Mouse (Mus musculus) T-helper 17 cell (primary cell): ENCODE measurements around the gene Cfap65.

Source experiments
- in situ Hi-C, 2 experiments: fragments of 300-600 bp; cut with MboI, MseI; formaldehyde crosslinking; loops; 1 replicate in 1 of 2; 2 replicates in 1 of 2; pipeline ENCODE4 v1.15.1; 2025; ENCODE audit warnings: high pct_unique_total_duplicates in 2 of 2

Cfap65 gene

DNA sequence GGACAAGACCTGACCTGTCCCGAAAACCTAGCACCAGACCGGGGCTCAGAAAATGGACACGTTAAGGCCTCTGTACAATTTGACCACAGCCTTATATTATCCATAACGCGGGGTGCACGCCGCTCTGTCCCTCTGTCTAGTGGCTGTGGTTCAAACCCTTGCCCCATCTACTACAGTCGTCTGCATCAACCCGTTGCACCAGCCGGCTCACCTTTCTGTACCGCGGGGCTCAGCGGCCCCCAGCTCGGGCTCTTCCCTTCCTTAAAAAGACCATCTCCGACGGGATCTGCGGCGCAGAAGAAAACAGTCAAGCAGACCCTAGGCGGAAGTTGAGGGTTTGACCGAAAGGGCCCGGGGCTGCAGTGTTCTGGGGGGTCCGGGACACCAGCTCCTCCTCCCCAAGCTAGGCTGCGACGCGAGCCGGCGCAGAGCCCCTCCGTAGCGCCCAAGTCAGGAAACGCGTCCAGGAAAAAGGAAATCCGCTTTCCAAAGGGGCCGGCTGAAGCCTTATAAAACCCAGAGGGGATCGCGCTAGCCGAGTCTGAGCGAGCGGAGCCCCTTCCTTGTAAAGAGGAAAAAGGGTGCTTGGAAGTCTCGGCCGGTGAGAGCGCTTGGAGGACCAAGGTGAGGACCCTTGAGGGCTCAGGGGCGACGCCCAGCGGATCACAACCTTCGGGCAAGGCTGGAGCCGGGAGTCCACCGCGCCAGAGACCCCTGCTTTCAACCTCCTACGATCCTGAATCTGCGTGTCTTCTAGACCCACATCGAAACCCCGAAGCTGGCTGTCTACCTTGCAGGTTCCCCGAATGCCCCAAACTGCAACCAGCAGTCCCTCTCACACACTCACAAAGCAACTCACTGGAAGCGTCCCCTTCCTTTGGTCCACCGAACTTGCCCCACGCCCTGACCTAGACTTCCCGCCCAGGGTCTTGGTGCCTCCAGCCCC lies 50.9 kb downstream of the Cfap65 start:
- in situ Hi-C loops = no loop called here

DNA sequence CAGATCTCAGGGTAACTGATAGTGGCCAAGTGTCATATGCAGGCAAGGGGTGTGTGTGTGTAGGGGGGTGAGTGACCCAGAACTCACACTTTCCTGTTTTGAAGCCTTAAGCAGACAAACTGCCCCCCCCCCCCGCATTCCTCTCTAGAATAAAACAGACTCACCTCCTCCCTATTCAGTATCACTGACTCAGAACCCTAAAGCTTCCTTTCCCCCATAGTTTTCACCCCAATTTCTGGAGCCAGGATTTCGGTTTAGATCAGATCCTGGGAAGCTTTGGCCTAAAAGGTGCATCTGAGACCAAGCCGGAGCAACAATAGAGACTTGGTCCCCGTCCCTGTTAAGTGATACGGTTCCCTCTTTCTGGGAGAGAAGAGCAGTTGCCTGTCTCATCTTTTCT lies 52.0 kb downstream of the Cfap65 start:
- in situ Hi-C loops = no loop called here

DNA sequence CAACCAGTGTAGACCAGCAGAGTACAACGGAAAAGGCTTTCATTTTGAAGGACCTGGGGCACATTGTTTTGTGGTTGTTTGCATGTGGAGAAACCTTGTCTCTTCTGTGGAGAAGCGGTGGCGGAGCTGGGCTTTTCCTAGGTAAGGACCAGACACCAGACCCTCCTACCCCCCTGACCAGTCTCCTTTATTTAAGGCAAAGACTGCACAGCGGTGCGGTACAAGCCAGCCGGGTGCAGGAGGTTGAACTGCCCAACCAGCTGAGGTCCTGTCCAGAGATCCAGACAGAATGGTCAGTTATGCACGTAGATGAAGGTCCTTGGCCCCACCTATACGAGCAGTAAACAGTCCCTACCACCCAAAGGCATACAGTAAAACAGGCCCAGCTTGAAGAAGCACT lies 52.6 kb downstream of the Cfap65 start:
- in situ Hi-C loops = no loop called here

DNA sequence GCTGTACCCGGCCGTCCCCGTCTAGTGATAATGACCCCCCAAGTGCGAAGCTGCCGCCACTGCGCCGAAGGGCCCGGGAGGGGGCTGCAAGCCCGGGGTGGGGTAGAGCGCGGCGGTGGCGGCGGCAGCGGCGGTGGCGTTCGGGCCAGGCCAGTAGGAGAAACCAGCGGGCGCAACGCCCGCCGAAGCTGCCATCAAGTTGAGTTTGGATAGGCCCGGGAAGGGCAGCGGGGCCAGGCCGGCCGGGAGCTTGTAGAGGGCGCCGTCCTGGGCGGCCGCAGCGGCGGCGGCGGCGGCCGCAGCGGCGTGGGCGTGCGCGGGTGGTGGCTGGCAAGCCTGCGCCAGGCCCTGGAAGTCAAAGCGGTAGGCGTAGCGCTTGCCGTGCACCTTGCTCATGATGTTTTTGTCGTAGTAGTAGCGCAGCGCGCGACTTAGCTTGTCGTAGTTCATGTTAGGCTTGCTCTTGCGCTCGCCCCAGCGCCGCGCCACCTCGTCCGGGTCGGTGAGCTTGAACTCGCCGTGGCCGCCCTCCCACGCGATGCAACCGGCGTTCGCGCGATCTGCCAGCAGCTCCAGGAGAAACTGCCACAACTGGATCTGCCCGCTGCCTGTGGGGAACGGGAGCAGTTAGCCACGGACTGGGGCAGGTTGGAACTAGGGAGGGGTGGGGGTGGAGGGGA lies 53.2 kb downstream of the Cfap65 start:
- in situ Hi-C loops = no loop called here

DNA sequence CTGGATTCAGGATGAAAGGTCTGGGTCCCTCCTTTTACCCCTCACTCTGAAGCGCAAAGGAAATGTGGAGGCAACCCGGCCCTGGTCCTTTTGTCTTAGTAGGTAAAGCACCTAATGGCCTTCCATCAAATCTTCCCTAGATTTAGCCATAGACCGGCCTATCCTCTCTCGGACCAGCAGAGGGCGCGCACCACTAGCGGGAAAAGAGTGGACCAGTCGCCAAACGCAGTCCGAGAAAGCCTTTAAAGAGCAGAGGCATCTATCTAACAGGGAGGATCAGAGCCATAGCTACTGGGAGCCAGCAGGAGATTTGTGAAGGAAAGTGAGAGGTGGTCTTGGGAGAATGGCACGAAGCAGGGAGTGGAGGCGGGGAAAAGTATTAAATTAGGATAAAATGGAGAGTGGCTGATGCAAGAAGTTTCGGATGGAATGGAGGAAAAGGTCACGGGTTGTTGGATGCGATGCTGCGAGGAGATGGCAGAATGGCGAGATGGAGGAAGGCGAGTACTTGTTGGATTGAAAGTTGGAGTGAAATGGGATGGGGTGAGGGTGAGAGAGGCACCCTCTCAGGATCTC lies 54.5 kb downstream of the Cfap65 start:
- in situ Hi-C loops = no loop called here

DNA sequence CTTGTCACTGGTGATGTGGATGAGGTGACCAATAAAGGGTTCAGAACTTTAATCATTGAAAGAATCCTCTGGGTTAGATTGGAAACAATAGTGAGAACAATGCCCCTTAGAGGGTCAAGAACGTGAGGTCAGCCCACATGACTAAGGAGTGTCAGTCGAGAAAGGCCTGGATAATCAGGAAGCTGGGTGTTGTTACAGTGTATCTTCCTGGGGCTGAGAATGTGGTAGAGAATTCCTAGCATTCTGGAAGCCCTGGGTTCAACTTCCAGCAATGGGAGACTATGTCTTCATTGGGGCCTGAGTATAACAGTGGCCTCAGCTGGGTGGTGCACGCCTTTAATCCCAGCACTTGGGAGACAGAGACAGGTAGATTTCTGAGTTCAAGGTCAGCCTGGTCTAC lies 58.2 kb downstream of the Cfap65 start:
- in situ Hi-C loops = no loop called here

DNA sequence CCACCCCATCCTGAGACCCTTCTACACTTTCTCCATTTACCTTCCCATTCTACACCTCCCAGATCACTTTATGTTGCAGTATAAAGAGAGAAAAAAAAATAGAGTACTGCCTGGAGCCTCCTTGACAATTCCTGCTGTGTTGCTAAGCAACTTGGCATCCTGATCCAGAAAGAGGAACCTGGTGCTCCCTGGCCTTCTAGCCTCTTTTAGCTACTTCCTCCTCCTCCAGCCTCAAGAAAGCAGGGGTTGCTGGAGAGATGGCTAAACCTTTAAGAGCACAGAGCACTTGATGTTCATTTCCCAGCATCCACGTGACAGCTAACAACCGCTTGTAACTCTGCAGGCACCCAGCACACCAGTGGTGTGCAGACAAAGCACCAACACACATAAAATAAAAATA lies 63.2 kb downstream of the Cfap65 start:
- in situ Hi-C loops = no loop called here

DNA sequence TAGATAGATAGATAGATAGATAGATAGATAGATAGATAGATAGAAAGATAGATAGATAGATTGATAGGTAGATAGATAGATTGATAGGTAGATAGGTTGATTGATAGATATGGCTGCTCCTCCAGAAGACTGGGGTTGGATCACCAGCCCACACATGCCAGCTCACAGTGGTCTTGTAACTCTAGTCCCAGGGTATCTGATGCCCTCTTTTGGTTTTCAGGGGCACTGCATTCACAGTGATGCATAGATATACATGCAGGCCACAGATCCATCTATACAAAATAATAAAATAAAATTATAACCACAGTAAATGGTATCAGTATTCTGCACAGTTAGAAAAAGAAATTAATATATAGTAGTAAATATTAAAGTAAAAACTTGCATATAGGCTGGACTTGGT lies 73.6 kb downstream of the Cfap65 start:
- in situ Hi-C loops = loop anchor here in 1 of 2 experiments (10.0 kb wide), 1 partner anchor 663 kb away; the partner anchor contains the start of gene Stk11ip

DNA sequence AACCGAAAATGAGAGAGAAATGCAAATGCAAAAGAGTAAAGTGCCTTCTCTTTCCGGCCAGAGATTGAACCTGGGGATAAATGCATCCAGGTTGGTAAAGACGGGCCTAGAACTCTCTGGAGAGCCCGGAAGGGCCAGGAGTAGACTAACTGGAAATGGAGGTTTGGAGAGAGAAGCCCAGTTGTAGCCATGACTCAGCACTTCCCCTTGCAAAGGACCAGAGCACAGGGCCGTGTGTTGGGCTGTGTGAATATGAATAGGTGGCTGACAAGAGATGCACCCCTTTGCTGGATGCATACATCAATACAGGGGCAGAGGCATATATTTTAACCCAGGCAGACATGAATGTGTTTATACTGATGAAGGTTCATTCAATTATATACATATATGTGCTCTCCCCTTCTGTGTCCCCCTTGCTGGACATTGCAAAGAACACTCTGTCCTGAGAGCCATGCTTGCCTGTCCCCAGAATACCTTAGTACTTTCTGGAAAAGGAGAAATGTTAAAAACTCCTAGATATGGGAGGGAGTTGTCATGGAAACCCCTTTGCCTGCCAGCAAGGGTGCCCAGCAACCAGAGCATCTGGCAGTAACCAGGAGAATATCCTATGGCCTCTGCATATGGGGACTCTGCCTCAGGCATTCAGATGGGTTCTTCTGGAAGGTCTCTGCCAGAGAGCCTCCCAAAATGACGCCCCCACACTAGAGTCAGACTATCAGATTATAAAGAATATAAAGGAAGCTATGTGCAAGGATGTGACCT lies 76.0 kb downstream of the Cfap65 start:
- in situ Hi-C loops = loop anchor here in 1 of 2 experiments (10.0 kb wide), 1 partner anchor 265 kb away; the partner anchor contains the start of gene Nhej1

DNA sequence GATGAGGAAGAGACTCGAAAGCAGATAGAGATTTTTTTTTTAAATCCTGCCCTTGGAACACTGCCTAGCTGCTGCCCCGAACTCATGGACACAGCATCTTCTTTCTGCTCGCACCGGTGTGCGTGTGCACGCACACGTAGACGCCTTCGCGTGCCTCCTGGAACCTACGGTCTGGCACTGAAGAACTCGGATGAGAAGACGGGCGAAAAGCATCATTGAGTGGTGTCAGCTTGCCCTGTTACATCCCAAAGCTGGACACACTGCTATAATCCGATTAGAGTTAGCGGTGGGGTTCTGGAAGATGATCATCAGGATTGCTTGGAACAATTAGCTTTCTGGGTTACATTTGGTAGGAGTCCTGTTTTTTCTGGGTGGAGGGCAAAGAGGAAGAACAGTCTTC lies 76.6 kb downstream of the Cfap65 start:
- in situ Hi-C loops = loop anchor here in 1 of 2 experiments (10.0 kb wide), 1 partner anchor 266 kb away; the partner anchor contains the start of gene Nhej1

DNA sequence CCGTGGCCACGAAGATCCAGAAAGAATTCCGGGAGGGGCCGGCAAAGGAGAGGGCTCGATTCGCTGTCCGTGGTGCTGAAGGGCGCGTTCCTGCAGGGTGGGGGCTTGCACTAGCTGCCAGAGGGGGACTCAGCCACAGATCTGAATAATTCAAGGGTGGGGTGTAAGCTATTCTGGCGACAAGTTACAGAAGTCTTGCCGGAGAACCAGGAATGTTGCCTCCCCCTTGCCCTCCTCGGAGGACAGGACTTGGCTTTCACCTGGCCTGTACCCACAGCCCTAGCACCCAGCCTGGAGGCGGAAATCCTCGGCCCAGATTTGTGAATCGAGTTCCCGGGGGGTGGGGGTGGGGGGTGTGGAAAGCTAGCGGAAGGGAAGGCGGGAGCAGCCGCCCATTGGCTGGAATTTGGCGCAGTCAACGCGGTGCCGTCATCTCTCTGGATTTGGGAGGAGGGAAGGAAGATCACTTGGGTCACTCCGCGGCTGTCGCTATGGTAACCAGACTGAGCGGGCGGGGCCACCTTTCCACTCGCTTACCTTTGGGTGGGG lies 77.2 kb downstream of the Cfap65 start:
- in situ Hi-C loops = loop anchor here in 1 of 2 experiments (10.0 kb wide), 1 partner anchor 267 kb away; the partner anchor contains the start of gene Nhej1

DNA sequence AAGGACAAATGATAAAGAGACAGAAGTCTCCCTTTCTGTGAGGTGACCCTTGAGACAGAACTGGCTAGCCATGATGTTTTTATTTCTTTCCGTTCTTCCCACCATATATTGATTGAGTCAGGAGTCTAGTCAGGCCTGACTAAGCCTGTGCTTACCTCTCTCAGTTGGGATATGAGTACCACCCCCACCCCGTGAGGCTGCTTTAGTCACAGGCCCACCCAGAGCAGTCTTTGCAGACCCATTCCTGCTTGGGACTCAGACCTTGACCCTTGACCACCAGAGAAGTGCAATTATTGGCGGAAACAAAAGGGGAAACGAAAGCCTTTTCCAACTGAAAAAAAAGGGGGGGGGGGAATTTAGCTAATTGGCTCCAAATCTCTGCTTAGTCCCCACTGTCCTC lies 77.7 kb downstream of the Cfap65 start:
- in situ Hi-C loops = loop anchor here in 1 of 2 experiments (10.0 kb wide), 1 partner anchor 267 kb away; the partner anchor contains the start of gene Nhej1

DNA sequence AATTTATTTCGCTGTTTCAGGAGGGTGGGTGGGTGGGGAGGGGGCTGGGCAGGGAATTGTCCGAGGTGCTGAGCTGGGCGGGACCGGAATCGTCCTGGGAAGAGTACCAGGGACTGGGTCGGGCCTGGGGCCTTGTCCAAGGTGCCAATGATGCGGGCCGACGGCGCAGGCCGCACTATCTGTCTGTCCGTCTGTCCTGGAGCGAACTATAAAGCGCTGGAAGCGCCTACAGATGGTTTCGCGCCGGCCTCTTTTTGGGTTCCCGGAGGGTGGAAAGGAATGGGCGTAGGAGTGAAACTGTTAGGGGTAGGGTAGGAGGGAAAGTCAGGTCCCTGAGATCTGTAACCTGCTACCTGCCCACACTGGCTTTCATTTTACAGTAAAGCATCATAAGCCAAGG lies 78.2 kb downstream of the Cfap65 start:
- in situ Hi-C loops = loop anchor here in 1 of 2 experiments (10.0 kb wide), 1 partner anchor 268 kb away; the partner anchor contains the start of gene Nhej1

DNA sequence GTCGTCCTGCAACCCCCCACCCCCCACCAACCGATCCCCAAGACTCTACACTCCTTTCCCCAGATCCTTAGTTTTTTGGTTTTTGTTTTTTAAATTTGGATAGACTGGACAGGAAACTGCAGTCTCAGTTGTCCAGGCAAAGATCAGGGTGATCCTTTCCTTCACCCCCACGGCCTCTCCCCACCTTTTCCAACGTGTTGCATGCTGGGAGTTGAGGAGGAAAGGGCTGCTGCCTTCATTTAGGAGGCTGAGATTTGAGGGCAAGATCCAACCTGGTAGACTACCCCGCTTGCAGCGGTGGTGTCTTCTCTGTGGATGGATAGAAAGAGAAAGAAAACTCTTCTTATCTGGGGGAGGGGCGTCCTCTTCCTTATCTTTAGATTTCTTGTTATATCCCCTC lies 78.6 kb downstream of the Cfap65 start:
- in situ Hi-C loops = loop anchor here in 1 of 2 experiments (10.0 kb wide), 1 partner anchor 268 kb away; the partner anchor contains the start of gene Nhej1

DNA sequence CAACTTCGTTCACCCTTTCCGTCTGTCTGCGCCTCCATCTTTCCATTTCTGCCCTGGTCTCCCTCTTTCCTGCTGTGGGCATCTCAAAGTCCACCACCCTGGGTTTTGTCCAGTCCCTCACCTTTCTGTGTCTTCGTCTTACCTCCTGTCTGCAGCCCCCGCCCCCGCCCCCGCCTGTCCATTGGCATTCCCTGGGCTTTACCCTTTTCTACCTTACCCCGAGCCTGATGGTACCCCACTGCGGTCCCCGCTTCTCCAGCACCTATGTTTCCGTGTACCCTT lies 79.0 kb downstream of the Cfap65 start:
- in situ Hi-C loops = loop anchor here in 1 of 2 experiments (10.0 kb wide), 1 partner anchor 268 kb away; the partner anchor contains the start of gene Nhej1

DNA sequence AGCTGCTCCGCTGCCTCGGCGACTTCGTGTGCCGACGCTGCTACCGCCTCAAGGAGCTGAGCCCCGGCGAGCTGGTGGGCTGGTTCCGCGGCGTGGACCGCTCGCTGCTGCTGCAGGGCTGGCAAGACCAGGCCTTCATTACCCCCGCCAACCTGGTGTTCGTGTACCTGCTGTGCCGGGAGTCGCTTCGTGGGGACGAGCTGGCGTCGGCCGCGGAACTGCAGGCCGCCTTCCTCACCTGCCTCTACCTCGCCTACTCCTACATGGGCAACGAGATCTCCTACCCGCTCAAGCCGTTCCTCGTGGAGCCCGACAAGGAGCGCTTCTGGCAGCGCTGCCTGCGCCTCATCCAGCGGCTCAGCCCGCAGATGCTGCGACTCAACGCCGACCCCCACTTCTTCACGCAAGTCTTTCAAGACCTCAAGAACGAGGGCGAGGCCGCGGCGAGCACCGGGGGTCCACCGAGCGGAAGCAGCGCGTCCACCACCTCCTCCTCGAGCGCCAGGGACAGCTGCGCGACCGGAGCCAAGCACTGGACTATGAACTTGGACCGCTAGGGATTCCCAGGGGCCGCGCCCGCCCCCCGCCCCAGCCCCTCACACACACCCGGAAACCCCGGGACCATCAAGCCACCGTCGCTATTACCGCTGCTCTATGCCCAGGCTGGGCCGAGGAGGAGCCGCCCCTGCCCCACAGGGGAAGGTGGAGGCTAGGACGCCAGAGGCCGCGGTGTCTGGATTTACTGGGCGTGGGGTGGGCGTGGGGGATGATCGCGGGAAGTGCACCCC lies 79.6 kb downstream of the Cfap65 start:
- in situ Hi-C loops = loop anchor here in 1 of 2 experiments (10.0 kb wide), 1 partner anchor 269 kb away; the partner anchor contains the start of gene Nhej1

DNA sequence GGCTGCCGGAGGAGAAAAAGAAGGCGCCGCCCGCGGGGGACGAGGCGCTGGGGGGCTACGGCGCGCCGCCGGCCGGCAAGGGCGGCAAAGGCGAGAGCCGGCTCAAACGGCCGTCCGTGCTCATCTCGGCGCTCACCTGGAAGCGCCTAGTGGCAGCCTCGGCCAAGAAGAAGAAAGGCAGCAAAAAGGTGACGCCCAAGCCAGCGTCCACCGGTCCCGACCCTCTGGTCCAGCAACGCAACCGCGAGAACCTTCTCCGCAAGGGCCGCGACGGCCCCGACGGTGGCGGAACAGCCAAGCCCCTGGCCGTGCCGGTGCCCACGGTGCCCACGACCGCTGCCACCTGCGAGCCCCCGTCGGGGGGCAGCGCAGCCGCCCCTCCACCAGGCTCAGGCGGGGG lies 80.2 kb downstream of the Cfap65 start:
- in situ Hi-C loops = loop anchor here in 1 of 2 experiments (10.0 kb wide), 1 partner anchor 270 kb away; the partner anchor contains the start of gene Nhej1

DNA sequence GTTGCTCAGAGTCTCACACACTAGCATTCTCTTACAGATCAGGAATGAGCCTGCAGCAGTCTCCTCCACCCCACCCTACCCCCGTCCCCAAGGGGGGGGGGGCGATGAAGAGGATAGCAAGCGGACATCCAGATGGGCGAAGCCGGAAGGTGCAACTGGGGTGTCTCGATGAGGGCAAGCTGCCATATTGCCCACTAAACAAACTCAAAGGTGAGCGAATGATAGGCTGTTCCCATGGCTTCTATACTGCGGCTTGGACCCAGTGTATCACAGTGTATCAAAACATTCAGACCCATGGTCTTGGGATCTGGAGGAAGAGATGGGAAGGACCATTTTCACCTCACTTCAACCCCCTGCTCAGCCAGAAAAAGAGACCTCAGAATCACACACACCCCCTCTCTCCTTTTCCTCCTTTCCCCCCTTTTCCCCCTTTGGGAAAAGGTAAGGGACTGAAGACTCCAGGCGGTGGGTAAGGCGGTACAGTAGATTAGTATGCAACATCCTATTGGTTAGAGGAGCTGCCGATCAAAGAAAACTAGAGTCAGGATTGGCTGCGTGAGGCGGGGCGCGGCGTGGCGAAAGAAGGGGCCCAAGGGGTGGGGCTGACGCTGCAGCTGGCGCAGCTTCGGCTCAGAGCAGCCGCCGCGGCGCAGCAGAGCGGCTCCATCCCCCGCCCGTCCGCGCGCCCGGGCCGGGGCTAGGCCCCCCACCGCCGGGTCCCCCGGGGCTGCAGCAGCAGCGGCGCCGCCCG lies 80.9 kb downstream of the Cfap65 start, which contains the start of gene Cdk5r2:
Cdk5r2 (plus strand) TSS at position 629 of the 751 bp plus-strand sequence.
- in situ Hi-C loops = loop anchor here in 1 of 2 experiments (10.0 kb wide), 1 partner anchor 270 kb away; the partner anchor contains the start of gene Nhej1
